ENCODE assay signal across 8 mouse cellular contexts in the genomic region with DNA sequence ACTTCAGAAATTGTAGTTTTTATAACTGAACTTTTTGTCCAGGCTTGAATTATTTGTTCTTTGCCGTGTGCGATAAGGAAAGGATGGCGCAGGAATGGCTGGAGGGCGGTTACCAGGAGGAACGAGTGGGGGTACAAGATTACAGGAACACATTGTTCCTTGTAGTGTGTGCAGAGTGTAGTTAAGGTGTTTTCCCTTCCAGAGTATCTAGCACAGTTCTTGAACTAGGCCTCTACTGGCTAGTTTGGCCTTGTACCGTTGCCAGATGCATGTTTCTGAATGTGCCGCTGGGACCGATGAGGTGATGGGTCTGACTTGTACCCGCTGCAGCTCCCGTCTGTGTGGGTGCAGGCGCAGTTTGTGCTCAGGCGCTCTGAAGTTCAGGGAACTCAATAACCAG. TPM values are rescaled to one million over a fixed set of nuclear protein-coding genes. Genes with fewer than 3 reads are reported as not detected.
A peak's percentile ranks its signal among the peaks of the same experiment; 100 is the strongest.
DNase-seq lines count a peak whose midpoint lies in the region; ATAC-seq lines count a peak whose summit lies in the region.

No protein-coding gene starts in this region.

- ATAC-seq in limb, embryonic 15.5 days (ENCODE audit: insufficient number of reproducible peaks, low FRiP score, low TSS enrichment, low read depth) = no peak
- no peak for ATAC-seq in stomach, embryonic 14.5 days (ENCODE audit: insufficient number of reproducible peaks, insufficient read depth, low FRiP score, low read depth)
- no peak for ATAC-seq in hindbrain, embryonic 13.5 days (ENCODE audit: low FRiP score)

- H3K4me1 ChIP-seq in limb, embryonic 15.5 days = peaks cover 43% of the 10 kb centered on the region
- peaks cover 38% of the 10 kb centered on the region for H3K4me1 ChIP-seq in stomach, embryonic 14.5 days (ENCODE audit: control insufficient read depth, insufficient read depth, low read length)
- peaks cover 45% of the 10 kb centered on the region for H3K4me1 ChIP-seq in hindbrain, embryonic 13.5 days (replicated peaks)

- no peaks in the 10 kb centered on the region for H3K27me3 ChIP-seq in limb, embryonic 15.5 days
- no peaks in the 10 kb centered on the region for H3K27me3 ChIP-seq in stomach, embryonic 14.5 days (ENCODE audit: control insufficient read depth, insufficient read depth, low read length)
- no peaks in the 10 kb centered on the region for H3K27me3 ChIP-seq in hindbrain, embryonic 13.5 days

- WGBS in limb, embryonic 15.5 days = 59% methylated on average over 12 of the region's 12 CpGs
- WGBS in stomach, embryonic 14.5 days = 71% methylated on average over 12 of the region's 12 CpGs
- 90% methylated on average over 12 of the region's 12 CpGs for WGBS in hindbrain, embryonic 13.5 days

- H3K9ac ChIP-seq in limb, embryonic 15.5 days = no peak overlapping the region
- H3K9ac ChIP-seq in stomach, embryonic 14.5 days (replicated peaks; ENCODE audit: low read depth, low read length) = no peak overlapping the region
- no peak overlapping the region; the same call in 1 of the 2 replicates for H3K9ac ChIP-seq in hindbrain, embryonic 13.5 days

- H3K9me3 ChIP-seq in limb, embryonic 15.5 days = no peaks in the 10 kb centered on the region
- H3K9me3 ChIP-seq in stomach, embryonic 14.5 days (ENCODE audit: control insufficient read depth, low read depth, low read length) = no peaks in the 10 kb centered on the region
- no peaks in the 10 kb centered on the region for H3K9me3 ChIP-seq in hindbrain, embryonic 13.5 days

- H3K4me3 ChIP-seq in limb, embryonic 15.5 days = no peak overlapping the region; the same call in 1 of the 2 replicates
- no peak overlapping the region for H3K4me3 ChIP-seq in stomach, embryonic 14.5 days (ENCODE audit: low read depth, low read length)
- H3K4me3 ChIP-seq in hindbrain, embryonic 13.5 days = no peak overlapping the region

- peak; percentile 59 for DNase-seq in ovary, adult 18-20 months (ENCODE audit: low spot score)
- no peak for DNase-seq in ovary, postnatal 10 days (ENCODE audit: low spot score)
- peak; percentile 58 for DNase-seq in heart, adult 8-10 months (ENCODE audit: low spot score)
- no peak for DNase-seq in right cerebral cortex, adult 2 months (ENCODE audit: low spot score in 2 of 2)
- no peak for DNase-seq in layer of hippocampus, adult 8-10 months (ENCODE audit: low spot score in 2 of 2)

- peak overlapping the region; percentile 14 for H3K4me2 ChIP-seq in limb, embryonic 15.5 days
- H3K4me2 ChIP-seq in stomach, embryonic 14.5 days (replicated peaks; ENCODE audit: low read depth, low read length) = peak overlapping the region; percentile 7
- no peak overlapping the region for H3K4me2 ChIP-seq in hindbrain, embryonic 13.5 days

- 0 out of 2 replicates have a peak overlapping the region, but pooled peaks have one; percentile 48 for H3K27ac ChIP-seq in limb, embryonic 15.5 days
- peak overlapping the region; percentile 49; the same call in 1 of the 2 replicates for H3K27ac ChIP-seq in stomach, embryonic 14.5 days (ENCODE audit: low read length)
- no peak overlapping the region for H3K27ac ChIP-seq in hindbrain, embryonic 13.5 days

- H3K36me3 ChIP-seq in limb, embryonic 15.5 days = no peaks in the 10 kb centered on the region
- no peaks in the 10 kb centered on the region for H3K36me3 ChIP-seq in stomach, embryonic 14.5 days (ENCODE audit: control insufficient read depth, insufficient read depth, low read length)
- no peaks in the 10 kb centered on the region for H3K36me3 ChIP-seq in hindbrain, embryonic 13.5 days

RNA-seq across cellular contexts. Expression of gene Cyth3, which starts 3.2 kb away (rescaled TPM):
- total RNA-seq in heart, adult 8-10 months (2022) = 10 to 100 TPM; 23.1 to 33.1 (median 27.4) TPM
- polyA plus RNA-seq in limb, embryonic 15.5 days (2015; fragmentation: Nextera tagmentation; extraction: Ambion mirVana) = 78.0 and 78.5 TPM in 2 replicates
- polyA plus RNA-seq in stomach, embryonic 14.5 days (2014; fragmentation: Nextera tagmentation; extraction: Ambion mirVana) = 50.9 and 52.6 TPM in 2 replicates
- total RNA-seq in layer of hippocampus, adult 8-10 months (2022) = 10 to 100 TPM; 37.1 to 44.8 (median 39.0) TPM
- polyA plus RNA-seq in hindbrain, embryonic 13.5 days (2015; fragmentation: Nextera tagmentation; extraction: Ambion mirVana) = 34.2 and 37.9 TPM in 2 replicates

Comparison
In these comparisons a context has a peak if more than half of its experiments do, and no peak if none do; other contexts are left out.
1. DNase-seq: peak in ovary, adult 18-20 months (single experiment) and heart, adult 8-10 months (single experiment); none in ovary, postnatal 10 days (single experiment), right cerebral cortex, adult 2 months (0 of 2) and layer of hippocampus, adult 8-10 months (0 of 2).